Mouse (Mus musculus) brain, adult 2 months (tissue): Measurements from ENCODE around the gene Scmh1.
A peak's percentile ranks its signal among the peaks of the same experiment; 100 is the strongest.

ENCODE experiments used
- DNase-seq: peaks from one replicate; pipeline ENCODE4 v3.0.0; 2011; ENCODE audit warnings: low read depth, low spot score

Gene Scmh1

DNA sequence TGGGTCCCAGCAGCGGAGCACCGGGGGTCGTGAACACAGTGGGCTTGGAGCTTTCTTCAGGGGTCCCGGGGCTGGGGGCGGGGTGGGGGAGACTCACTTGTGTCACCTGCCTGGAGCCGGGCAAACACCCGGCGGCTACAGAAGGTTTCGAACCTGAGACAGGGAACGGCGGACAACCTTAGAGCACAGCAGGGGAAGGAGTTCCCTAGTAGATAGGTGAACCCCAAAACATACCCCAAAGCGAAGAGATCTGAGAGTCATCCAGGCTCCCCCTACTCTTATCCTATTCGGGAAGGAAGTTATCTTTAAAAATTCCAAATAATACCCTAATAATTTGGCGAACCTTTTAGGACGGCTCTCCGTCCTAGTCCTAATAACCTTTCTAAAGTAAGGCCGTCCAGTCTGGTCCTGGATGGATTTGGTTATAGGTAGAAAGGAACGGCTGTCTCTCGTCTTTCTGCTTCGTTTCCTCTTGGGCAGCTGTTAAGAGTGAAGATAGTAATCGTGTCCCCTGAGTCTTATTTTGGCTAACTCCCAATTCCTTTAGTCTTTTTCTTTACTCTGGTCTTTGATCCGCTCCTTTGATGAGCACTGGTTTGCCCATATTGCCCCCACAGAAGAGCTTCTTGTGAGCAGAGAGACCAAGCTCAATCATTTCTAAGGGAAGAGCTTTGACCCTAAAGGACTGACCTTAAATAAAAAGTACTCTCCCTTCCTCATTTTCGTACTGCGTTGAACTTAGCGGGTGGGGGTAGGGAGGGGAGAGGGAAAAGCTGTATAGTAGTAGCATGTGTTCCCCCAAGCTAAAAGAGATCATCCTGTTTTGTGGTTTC, 941 bp downstream of the Scmh1 start:
- DNase-seq, result peak; percentile 26

- DNase-seq, result peak; percentile 17
Observed at GRCm38 (mm10) chr4:120406639-120407273, 1.7 kb downstream of the Scmh1 start.

GRCm38 (mm10) chr4:120418053-120418452, 13.0 kb downstream of the Scmh1 start:
- DNase-seq, result no peak

- peak; percentile 16 for DNase-seq
Observed at GRCm38 (mm10) chr4:120420193-120420592, 15.1 kb downstream of the Scmh1 start.

DNA sequence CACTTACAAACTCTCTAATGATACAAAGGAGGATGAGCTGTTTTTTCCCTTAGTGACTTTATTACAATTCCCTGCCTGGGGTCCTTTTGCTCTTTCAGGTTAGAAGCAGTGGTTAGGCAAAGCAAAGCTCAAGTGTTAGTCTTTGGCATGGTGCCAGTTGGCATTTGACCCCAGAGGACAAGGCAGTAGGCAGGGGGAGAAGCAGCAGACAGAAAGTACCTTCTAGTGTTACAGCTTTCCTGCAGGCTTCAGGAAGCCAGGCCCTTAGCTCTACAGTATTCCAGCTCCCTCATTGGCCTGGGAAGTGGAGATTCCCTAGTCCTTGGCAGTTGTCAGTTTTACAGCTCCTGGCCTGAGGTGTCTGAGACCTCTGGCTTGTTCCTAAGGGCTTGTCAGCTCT, 15.6 kb downstream of the Scmh1 start:
- peak; percentile 22 for DNase-seq

DNA sequence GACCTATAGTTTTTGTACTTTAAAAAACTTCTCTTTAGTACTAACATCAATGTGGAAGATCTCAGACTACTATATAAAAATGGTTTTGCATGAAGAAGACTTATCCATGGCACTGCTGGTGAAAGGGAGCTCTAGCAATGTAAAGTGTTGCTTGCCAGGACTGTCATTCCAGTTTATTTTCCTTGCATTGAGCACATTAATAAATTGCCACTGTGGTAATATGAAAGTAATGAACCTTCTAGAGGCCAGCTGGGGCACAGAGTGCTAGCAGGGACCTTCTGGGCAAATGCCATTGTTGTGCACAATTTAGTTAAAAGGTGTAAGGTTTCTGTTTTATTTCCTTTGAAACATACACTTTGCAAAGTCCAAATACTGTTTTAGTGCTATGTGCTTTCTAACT, 25.5 kb downstream of the Scmh1 start:
- peak; percentile 29 for DNase-seq

- DNase-seq, result no peak
Observed at GRCm38 (mm10) chr4:120432599-120433373, 27.7 kb downstream of the Scmh1 start.

- DNase-seq, result no peak
Observed at GRCm38 (mm10) chr4:120461741-120462140, 56.7 kb downstream of the Scmh1 start.

DNA sequence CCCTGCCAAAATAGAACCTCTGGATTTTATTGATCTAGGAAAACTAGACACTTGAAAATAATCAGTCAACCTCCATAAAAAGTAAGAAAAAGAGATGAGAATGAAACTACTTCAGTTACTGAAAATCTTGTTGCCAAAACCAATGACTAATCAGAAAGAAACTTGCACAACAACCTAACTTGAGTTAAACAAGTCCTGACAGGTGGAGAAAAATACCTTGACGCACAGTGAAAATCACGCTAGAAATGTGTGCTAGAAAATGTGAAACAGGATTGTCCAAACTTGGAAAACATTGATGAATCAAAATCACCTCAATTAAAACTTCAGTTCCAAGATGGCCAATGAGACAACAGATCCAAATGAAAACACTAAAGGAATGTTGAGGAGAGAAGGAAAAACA, 67.9 kb downstream of the Scmh1 start:
- DNase-seq, result no peak

DNA sequence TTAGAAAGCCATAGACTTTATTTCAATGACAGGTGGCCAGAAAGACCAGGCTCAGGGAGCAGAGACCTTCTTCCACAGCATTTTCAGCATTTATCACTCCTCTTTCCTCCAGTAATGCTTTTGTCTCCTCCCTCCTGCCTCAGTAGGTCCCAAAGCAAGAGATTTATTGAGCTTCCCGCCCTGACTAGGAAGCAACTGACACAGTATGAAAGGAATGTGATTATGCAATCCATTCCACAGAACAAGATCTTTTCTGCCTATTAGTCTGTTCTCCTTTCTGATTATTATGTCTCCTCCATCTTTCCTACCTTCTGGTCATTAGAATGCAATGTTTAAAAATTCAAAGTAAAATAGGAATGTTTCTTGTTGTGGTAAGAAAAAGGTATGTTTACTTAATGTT, 82.6 kb downstream of the Scmh1 start:
- DNase-seq, result no peak

- peak; percentile 12 for DNase-seq
Observed at GRCm38 (mm10) chr4:120506955-120507354, 101.9 kb downstream of the Scmh1 start.

DNA sequence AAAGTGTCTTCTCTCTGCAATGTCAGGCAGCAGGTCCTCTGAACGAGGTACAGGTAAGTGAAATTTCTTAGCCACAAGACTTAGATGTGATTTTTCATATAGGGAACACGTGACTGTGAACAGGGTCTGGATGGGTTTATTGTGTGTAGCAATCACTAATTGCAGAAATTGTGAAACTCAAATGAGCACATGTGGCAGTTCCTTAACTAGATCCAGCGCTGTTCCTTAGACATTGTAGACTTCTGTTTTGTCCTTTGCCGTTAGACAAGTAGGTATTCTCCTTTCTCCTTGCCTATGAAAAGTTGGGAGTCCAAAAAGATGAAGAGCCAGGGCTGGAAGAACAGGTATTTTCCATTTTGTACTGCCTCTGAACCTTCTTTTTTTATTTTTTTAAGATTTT, 106.1 kb downstream of the Scmh1 start:
- no peak for DNase-seq

GRCm38 (mm10) chr4:120514366-120514765, 109.3 kb downstream of the Scmh1 start:
- no peak for DNase-seq

GRCm38 (mm10) chr4:120516491-120516890, 111.4 kb downstream of the Scmh1 start:
- DNase-seq, result no peak

DNA sequence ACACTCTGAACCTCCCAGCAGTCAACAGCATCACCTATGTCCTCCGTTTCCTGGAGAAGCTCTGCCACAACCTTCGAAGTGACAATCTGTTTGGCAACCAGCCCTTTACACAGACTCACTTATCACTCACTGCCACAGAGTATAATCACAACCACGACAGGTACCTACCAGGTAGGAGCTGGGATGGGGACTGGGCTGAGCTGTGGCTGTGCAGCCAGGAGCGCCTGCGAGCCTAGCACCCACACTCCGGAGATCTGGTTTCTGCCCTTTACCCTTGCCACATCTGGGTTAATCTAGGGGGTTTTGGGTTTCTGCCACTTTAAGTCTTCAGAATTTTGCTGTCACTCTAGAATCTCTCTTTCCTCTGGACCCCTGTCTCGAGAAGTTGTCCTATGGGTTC, 111.8 kb downstream of the Scmh1 start:
- no peak for DNase-seq

DNA sequence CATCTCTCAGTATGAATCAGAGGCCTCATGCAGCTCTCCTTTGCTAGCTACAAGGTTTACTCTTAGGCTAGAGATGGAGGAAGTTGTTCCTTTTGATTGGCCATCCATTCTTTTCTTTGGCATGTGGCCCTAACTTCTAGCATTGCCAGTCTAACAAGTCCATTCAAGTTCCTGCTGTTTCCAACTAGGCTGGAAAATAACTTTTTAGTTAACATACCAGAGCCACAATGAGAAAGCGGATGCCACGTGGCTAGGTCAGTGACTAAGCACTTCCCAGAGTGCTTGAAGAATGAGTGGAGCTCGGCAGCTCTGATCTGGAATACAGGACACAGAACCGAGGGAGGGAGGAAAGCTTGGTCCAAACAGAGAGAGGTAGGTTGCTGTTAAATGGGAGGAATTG, 112.3 kb downstream of the Scmh1 start:
- DNase-seq, result peak; percentile 26

DNA sequence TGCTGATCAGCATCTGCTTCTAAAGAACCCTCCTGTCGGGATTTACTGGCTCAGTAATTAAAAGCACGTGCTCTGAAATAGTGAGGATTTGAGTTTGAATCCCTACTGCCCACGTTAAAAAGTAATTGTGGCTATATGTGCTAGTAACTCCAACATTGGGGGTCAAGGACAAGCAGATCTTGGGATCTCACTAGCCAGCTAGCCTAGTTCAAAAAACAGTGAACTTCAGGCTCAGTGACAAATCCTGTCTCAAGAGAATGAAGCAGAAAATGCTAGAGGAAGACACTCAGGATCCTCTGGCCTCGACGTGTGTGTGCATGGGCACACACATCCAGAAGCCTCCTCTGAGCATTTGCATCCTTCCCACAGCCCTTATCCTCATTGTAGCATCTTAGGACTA, 116.7 kb downstream of the Scmh1 start:
- no peak for DNase-seq

GRCm38 (mm10) chr4:120522351-120522750, 117.3 kb downstream of the Scmh1 start:
- no peak for DNase-seq

DNA sequence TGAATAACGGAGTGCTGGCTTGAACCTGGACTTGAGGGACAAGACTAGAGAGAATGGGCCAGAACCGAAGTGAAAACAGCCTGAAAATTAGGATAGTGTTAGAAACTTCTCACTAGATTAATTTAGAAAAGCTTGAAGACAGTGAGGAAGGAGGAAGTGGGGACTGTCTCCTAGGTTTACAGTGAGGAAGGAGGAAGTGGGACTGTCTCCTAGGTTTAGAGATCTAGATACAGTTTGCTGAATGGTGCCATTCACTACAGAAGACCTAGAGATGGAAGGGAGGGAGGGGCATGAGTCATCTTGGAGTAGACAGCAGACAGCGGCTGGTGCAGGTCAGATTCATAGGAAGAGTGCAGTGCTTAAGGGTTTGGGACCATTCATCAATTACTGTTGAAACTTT, 118.0 kb downstream of the Scmh1 start:
- DNase-seq, result no peak

- no peak for DNase-seq
Observed at GRCm38 (mm10) chr4:120528171-120528570, 123.1 kb downstream of the Scmh1 start.

GRCm38 (mm10) chr4:120531986-120532385, 126.9 kb downstream of the Scmh1 start, which contains the start of gene Slfnl1:
Gene Slfnl1 (plus strand): TSS chr4:120532231.
- no peak for DNase-seq

GRCm38 (mm10) chr4:120538664-120539063, 133.6 kb downstream of the Scmh1 start:
- DNase-seq, result no peak
